Mouse (Mus musculus): Measurements from ENCODE around the gene Trak1. TPM values are rescaled to one million over a fixed set of nuclear protein-coding genes. Genes with fewer than 3 reads are reported as not detected.

Gene Trak1
- polyA plus RNA-seq, 1 experiment from 2014 or later, result 53.6 TPM

DNA sequence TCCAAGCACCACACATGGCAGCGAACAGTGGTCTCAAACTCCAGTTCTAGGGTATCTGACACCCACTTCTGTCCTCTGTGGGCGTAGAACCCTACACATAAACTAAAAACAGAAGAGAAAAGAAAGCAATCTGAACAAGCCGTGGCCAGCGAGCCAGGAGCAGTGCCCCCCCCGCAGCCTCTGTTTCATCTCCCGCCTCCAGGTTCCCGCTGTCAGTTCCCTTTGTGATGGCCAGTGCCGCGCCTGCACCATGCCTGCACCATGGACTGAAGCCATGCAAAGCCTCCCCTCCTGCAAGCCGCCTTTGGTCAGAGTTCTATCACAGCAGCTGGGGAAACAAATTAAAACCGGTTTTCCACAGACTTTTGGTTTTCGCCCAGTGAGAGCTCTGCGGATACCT, 75.8 kb downstream of the Trak1 start:
- no peak for DNase-seq

DNA sequence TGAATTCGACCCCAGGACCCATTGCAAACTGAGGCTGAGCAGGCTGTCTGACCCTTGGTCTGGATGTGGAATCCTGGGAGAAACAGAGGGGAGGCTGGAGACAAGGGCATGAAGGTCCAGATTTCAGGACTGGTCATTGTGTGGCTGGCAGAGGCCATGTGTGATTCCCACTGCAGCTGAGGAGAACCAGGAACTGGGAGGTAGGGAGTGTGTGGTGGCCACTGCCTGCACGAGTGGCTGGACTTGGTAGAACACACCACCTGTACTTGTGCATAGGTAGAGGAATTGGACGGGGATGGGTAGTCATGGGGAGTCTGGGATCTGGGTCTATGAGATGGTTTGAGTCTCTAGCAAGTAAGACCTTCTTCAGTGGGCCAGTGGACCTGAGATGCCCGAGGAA, 76.2 kb downstream of the Trak1 start:
- ATAC-seq (ENCODE audit: low FRiP score, low TSS enrichment), result no peak

More for the DNA sequence above, 75.8 kb downstream of the Trak1 start:
- 24% methylated on average over 13 of the region's 13 CpGs for WGBS
- ATAC-seq (ENCODE audit: low FRiP score, low TSS enrichment), result no peak
- no peaks in the 10 kb centered on the region for H3K36me3 ChIP-seq (ENCODE audit: control insufficient read depth, insufficient read depth, low read length)
- H3K4me1 ChIP-seq (ENCODE audit: control insufficient read depth, insufficient read depth, low read length), result peaks cover 27% of the 10 kb centered on the region; the same call in 1 of the 2 replicates
- 0 out of 2 replicates have a peak overlapping the region, but pooled peaks have one; percentile 8 for H3K27ac ChIP-seq (replicated peaks; ENCODE audit: low read depth, low read length)
- no peaks in the 10 kb centered on the region for H3K27me3 ChIP-seq (ENCODE audit: control insufficient read depth, insufficient read depth, low read length)
- no peak overlapping the region for H3K9ac ChIP-seq (replicated peaks; ENCODE audit: low read length)
- H3K9me3 ChIP-seq (ENCODE audit: control insufficient read depth, low read length), result no peaks in the 10 kb centered on the region
- H3K4me2 ChIP-seq (ENCODE audit: low read length), result no peak overlapping the region
- no peak overlapping the region for H3K4me3 ChIP-seq (replicated peaks; ENCODE audit: low read depth, low read length)

DNA sequence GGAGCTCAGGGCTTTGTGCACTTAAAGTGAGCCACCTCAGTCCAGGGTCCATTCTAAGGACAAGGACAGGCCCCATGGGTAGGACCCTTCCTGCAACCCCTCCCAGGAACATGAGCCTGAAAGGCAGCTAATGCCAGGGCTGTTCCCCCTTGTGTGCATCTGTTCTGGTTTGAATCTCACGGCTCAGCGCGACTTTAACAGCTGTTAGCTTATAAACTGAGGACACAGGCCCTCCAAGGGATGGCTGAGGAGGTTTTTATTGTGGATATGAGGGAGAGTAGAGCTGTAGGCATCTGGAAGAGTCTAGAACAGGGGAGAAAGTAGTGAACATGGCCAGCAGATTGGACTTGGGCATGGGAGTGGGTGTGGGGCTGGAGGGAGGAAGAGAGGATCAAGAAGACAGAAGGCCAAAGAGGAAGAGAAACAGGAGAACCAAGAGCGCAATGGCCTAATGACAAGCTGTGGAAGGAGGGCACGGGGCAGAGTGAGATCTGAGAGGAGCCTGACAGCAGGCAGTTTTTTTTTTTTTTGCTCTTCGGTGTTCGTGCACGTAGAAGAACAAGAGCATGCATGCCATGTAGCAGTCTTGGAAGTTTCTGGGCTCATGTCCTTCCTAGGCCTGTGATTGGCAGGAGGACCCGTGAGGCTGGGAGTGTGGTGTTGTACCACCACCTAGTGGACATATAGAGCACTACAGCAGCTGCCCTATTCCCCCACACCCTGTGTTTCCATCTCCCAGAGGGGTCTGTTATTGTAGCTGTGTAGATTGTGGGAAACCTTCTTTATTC, 77.0 kb downstream of the Trak1 start:
- 0 out of 2 replicates have a peak, but pooled peaks have one; percentile 34 for ATAC-seq (ENCODE audit: low FRiP score, low TSS enrichment)
- Histone ChIP-seq H3K4me2 (ENCODE audit: low read length) (no peak overlapping the region), H3K9ac (replicated peaks; ENCODE audit: low read length) (no peak overlapping the region), H3K36me3 (ENCODE audit: control insufficient read depth, insufficient read depth, low read length) (no peaks in the 10 kb centered on the region), H3K4me1 (ENCODE audit: control insufficient read depth, insufficient read depth, low read length) (peaks cover 27% of the 10 kb centered on the region; the same call in 1 of the 2 replicates), H3K27ac (replicated peaks; ENCODE audit: low read depth, low read length) (peak overlapping the region; percentile 32; the same call in 1 of the 2 replicates), H3K4me3 (replicated peaks; ENCODE audit: low read depth, low read length) (no peak overlapping the region), H3K27me3 (ENCODE audit: control insufficient read depth, insufficient read depth, low read length) (no peaks in the 10 kb centered on the region), H3K9me3 (ENCODE audit: control insufficient read depth, low read length) (no peaks in the 10 kb centered on the region)
- DNase-seq, result peak; percentile 89
- WGBS, result 28% methylated on average over 9 of the region's 9 CpGs

More for the DNA sequence above, 76.2 kb downstream of the Trak1 start:
- no peaks in the 10 kb centered on the region for H3K36me3 ChIP-seq (ENCODE audit: control insufficient read depth, insufficient read depth, low read length)
- H3K27ac ChIP-seq (replicated peaks; ENCODE audit: low read depth, low read length), result 0 out of 2 replicates have a peak overlapping the region, but pooled peaks have one; percentile 8
- no peaks in the 10 kb centered on the region for H3K27me3 ChIP-seq (ENCODE audit: control insufficient read depth, insufficient read depth, low read length)
- DNase-seq, result no peak
- H3K9ac ChIP-seq (replicated peaks; ENCODE audit: low read length), result no peak overlapping the region
- H3K4me2 ChIP-seq (ENCODE audit: low read length), result no peak overlapping the region
- 45% methylated on average over 4 of the region's 4 CpGs for WGBS
- H3K4me1 ChIP-seq (ENCODE audit: control insufficient read depth, insufficient read depth, low read length), result peaks cover 27% of the 10 kb centered on the region; the same call in 1 of the 2 replicates
- no peaks in the 10 kb centered on the region for H3K9me3 ChIP-seq (ENCODE audit: control insufficient read depth, low read length)
- no peak overlapping the region for H3K4me3 ChIP-seq (replicated peaks; ENCODE audit: low read depth, low read length)

DNA sequence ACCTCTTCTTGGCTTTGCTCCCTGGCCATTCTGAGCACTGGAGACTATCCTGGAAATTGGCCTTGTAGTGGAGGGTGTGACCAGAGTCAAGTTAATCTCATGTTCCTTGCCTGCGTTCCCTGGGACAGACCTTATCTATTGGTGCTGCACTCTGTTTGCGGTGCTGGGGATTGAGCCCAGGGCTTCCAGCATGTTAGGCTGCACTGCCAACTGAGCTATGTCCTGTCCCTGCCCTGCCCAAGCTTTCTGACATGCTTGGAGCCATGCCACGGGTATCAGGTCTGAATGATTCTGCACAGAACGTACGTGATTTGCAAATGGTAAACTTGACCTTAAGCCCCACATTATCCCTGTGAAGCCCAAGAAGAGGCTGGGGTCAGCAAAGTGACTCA, 77.6 kb downstream of the Trak1 start:
- no peak for ATAC-seq (ENCODE audit: low FRiP score, low TSS enrichment)
- H3K4me2 ChIP-seq (ENCODE audit: low read length), result no peak overlapping the region
- H3K36me3 ChIP-seq (ENCODE audit: control insufficient read depth, insufficient read depth, low read length), result no peaks in the 10 kb centered on the region
- WGBS, result 89% methylated on average over 5 of the region's 5 CpGs
- no peak overlapping the region for H3K9ac ChIP-seq (replicated peaks; ENCODE audit: low read length)
- H3K4me3 ChIP-seq (replicated peaks; ENCODE audit: low read depth, low read length), result no peak overlapping the region
- H3K27ac ChIP-seq (replicated peaks; ENCODE audit: low read depth, low read length), result no peak overlapping the region
- no peak for DNase-seq
- peaks cover 24% of the 10 kb centered on the region; the same call in 1 of the 2 replicates for H3K4me1 ChIP-seq (ENCODE audit: control insufficient read depth, insufficient read depth, low read length)
- H3K27me3 ChIP-seq (ENCODE audit: control insufficient read depth, insufficient read depth, low read length), result no peaks in the 10 kb centered on the region
- H3K9me3 ChIP-seq (ENCODE audit: control insufficient read depth, low read length), result no peaks in the 10 kb centered on the region

DNA sequence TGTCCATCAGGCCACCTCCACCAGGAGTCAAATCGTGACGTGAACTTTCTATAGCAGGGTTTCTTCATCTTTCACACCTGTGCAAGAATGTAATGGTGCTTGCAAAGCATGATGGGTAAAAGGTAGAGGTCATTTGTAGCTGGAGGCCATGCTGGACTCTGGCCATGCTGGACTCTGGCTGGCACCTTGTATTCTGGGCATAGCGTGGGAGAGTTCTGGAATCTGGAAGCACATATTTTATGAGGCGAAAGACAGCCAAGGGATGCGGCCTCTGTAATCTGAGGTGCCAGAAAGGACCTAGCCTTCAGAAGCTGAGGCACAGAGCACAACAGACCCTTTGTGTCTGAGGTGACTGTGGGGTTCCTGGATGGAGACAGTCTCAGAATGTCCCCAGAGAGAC, 78.8 kb downstream of the Trak1 start:
- ATAC-seq (ENCODE audit: low FRiP score, low TSS enrichment), result no peak
- DNase-seq, result no peak
- Histone ChIP-seq H3K9ac (replicated peaks; ENCODE audit: low read length) (no peak overlapping the region), H3K4me2 (ENCODE audit: low read length) (no peak overlapping the region), H3K4me3 (replicated peaks; ENCODE audit: low read depth, low read length) (no peak overlapping the region), H3K36me3 (ENCODE audit: control insufficient read depth, insufficient read depth, low read length) (no peaks in the 10 kb centered on the region), H3K27me3 (ENCODE audit: control insufficient read depth, insufficient read depth, low read length) (no peaks in the 10 kb centered on the region), H3K9me3 (ENCODE audit: control insufficient read depth, low read length) (no peaks in the 10 kb centered on the region), H3K27ac (replicated peaks; ENCODE audit: low read depth, low read length) (no peak overlapping the region), H3K4me1 (ENCODE audit: control insufficient read depth, insufficient read depth, low read length) (peaks cover 19% of the 10 kb centered on the region; the same call in 1 of the 2 replicates)
- 91% methylated on average over 5 of the region's 5 CpGs for WGBS

DNA sequence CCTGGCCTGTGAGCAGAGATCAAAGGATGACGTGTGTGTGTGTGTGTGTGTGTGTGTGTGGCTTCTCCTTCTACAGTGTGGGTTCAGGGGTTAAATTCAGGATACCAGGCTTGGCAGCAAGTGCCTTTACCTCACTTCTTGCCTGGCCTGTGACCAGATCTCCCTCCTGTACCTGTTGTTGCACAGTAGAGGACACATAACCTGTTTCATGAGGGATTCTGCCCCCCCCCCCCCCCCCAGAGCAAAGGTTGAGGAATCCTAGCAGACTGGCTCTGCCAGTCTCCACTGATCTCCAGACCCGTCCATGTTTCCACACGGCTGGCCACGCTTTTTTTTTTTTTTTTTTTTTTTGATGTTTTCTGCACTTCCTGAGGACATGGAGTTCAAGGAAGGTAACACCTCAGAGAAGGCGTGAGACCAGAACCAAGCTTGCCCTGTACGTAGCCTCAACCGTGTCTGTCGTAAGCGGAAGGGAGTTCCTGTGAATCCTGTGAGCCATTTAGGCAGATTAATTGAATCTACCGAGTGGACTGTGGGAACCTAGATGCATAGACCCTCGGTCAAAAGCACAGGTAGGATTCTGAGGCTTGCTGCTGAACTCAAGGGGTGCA, 83.1 kb downstream of the Trak1 start:
- Histone ChIP-seq H3K9ac (replicated peaks; ENCODE audit: low read length) (no peak overlapping the region), H3K27me3 (ENCODE audit: control insufficient read depth, insufficient read depth, low read length) (no peaks in the 10 kb centered on the region), H3K4me3 (replicated peaks; ENCODE audit: low read depth, low read length) (no peak overlapping the region), H3K9me3 (ENCODE audit: control insufficient read depth, low read length) (no peaks in the 10 kb centered on the region), H3K4me1 (ENCODE audit: control insufficient read depth, insufficient read depth, low read length) (0 out of 2 replicates have a peak, but pooled peaks cover 2% of the 10 kb centered on the region), H3K4me2 (ENCODE audit: low read length) (no peak overlapping the region), H3K36me3 (ENCODE audit: control insufficient read depth, insufficient read depth, low read length) (no peaks in the 10 kb centered on the region), H3K27ac (replicated peaks; ENCODE audit: low read depth, low read length) (no peak overlapping the region)
- DNase-seq, result no peak
- 85% methylated on average over 11 of the region's 11 CpGs for WGBS
- no peak for ATAC-seq (ENCODE audit: low FRiP score, low TSS enrichment)

DNA sequence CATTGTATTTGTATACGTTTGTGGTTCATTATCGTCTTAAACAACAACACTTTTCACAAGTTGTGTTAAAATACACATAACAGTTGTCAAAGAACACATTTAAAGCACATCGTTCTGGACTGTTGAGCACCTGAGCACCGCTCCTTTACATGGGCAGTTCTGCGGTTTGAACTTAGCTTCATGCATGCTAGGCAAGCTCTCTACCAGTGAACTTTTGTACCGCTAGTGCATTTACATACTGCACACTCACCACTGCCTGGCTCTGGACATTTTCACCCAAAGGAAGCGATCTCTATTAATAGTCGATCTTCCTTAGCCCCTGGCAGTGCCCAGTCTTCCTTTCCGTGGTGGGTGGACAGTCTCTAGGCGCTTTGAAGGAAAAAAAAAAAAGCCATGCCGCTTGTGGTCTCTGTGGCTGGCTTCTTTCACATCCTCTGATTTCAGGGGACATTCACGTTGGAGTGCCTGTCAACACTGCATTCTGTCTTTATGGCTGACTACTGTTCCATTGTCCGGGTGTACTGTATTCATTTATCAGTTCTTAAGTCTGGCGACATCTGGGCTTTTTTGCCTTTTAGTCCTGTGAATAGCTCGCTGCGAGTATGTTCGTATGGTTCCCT, 84.5 kb downstream of the Trak1 start:
- ATAC-seq (ENCODE audit: low FRiP score, low TSS enrichment) (no peak), DNase-seq (no peak)
- H3K36me3 ChIP-seq (ENCODE audit: control insufficient read depth, insufficient read depth, low read length), result no peaks in the 10 kb centered on the region
- no peak overlapping the region for H3K4me3 ChIP-seq (replicated peaks; ENCODE audit: low read depth, low read length)
- H3K4me2 ChIP-seq (ENCODE audit: low read length), result no peak overlapping the region
- WGBS, result 76% methylated on average over 17 of the region's 17 CpGs
- H3K9ac ChIP-seq (replicated peaks; ENCODE audit: low read length), result no peak overlapping the region
- no peak overlapping the region for H3K27ac ChIP-seq (replicated peaks; ENCODE audit: low read depth, low read length)
- H3K9me3 ChIP-seq (ENCODE audit: control insufficient read depth, low read length), result no peaks in the 10 kb centered on the region
- H3K27me3 ChIP-seq (ENCODE audit: control insufficient read depth, insufficient read depth, low read length), result no peaks in the 10 kb centered on the region
- 0 out of 2 replicates have a peak, but pooled peaks cover 11% of the 10 kb centered on the region for H3K4me1 ChIP-seq (ENCODE audit: control insufficient read depth, insufficient read depth, low read length)

DNA sequence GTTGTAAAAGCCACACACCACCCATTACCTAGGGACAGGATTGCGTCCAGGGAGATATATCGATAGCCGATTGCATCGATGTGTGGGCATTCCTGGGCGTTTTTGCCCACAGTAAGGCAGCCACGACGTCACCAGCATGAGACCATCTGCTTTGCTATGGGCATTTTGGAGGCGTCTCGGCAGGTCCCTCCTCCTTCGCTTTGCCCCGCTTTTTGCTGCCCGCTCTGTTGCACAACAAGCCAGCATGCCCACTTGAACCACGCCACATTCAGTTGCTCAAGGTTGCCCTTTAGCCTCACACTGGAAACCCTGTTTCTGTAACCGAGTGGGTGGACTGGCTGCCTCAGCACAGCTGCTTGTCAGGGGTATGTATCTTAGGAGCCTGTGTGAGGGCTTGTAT, 85.3 kb downstream of the Trak1 start:
- Histone ChIP-seq H3K36me3 (ENCODE audit: control insufficient read depth, insufficient read depth, low read length) (no peaks in the 10 kb centered on the region), H3K9me3 (ENCODE audit: control insufficient read depth, low read length) (no peaks in the 10 kb centered on the region), H3K27me3 (ENCODE audit: control insufficient read depth, insufficient read depth, low read length) (no peaks in the 10 kb centered on the region), H3K4me3 (replicated peaks; ENCODE audit: low read depth, low read length) (no peak overlapping the region), H3K9ac (replicated peaks; ENCODE audit: low read length) (no peak overlapping the region), H3K27ac (replicated peaks; ENCODE audit: low read depth, low read length) (no peak overlapping the region), H3K4me2 (ENCODE audit: low read length) (no peak overlapping the region), H3K4me1 (ENCODE audit: control insufficient read depth, insufficient read depth, low read length) (0 out of 2 replicates have a peak, but pooled peaks cover 11% of the 10 kb centered on the region)
- no peak for DNase-seq
- no peak for ATAC-seq (ENCODE audit: low FRiP score, low TSS enrichment)
- 91% methylated on average over 14 of the region's 14 CpGs for WGBS
